Mouse (Mus musculus) cerebellum, adult 2 months (tissue): ENCODE measurements around the gene Tvp23a.

ENCODE experiments used
- CTCF ChIP-seq: fragments of 200-500 bp; IDR thresholded peaks from 2 replicates; pipeline ENCODE4 v1.5.1; 2011; ENCODE audit warnings: low read depth, mild to moderate bottlenecking, control low read depth, low read length, moderate library complexity, borderline replicate concordance; ENCODE audit not compliant: insufficient read depth
- POLR2A ChIP-seq: fragments of 200-500 bp; IDR thresholded peaks from 2 replicates; pipeline ENCODE4 v1.6.1; 2011; ENCODE audit warnings: low read length, control low read depth, borderline replicate concordance; ENCODE audit not compliant: insufficient read depth

DNA sequence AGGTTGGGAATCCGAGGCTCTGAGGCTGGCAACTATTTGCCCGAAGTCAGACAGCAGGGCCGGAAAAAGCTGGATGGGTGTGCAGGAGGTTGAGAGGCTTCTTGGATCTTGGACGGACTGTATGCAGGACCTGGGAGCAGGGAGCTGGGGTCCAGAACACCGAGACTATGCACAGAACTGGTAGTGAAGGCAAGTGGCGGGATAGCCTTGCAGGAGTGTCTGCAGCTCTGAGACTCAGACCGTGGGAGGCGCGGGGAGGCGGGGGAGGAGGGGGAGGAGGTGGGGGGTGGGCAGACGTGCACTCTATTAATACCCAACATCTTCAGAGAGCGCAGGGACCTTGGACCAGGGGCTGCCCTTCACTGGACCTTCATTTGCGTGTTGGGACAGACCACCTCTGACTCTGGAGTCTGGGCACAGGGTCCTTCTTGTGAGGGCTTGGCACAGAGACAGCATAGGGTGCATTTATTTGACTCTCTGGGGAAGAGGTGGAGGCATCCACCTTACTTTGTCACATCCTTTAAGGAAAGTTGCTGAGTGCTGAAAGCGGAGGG, 42.8 kb upstream of the Tvp23a start:
- TF ChIP-seq CTCF = no peak
- no peak for TF ChIP-seq POLR2A
